Mouse (Mus musculus) midbrain, embryonic 16.5 days (tissue): ENCODE results near the gene Nfkbiz. TPM values are rescaled to one million over a fixed set of nuclear protein-coding genes. Genes with fewer than 3 reads are reported as not detected.
A peak's percentile ranks its signal among the peaks of the same experiment; 100 is the strongest.
"Not testable (repeated sequence)": the region's sequence is repeated elsewhere in the genome, so short reads cannot be mapped to it uniquely, and the experiment has no call there.

ENCODE experiments used
- ATAC-seq: fragments of 200-750 bp; cut with Nextera tagmentation; 2 replicates; pipeline ENCODE4 v1.8.0; 2017; ENCODE audit warnings: moderate TSS enrichment
- H3K27ac ChIP-seq: fragments of 300-500 bp; sonication (generic); 2 replicates; pipeline ENCODE4 v1.5.1; 2014; ENCODE audit warnings: mild to moderate bottlenecking, low read length, mixed read lengths
- H3K27me3 ChIP-seq: fragments of 300-500 bp; sonication (generic); 2 replicates; pipeline ENCODE4 v1.6.1; 2014; ENCODE audit warnings: low read depth, low read length, mixed read lengths; ENCODE audit not compliant: control insufficient read depth, insufficient read depth
- H3K36me3 ChIP-seq: fragments of 300-500 bp; sonication (generic); 2 replicates; pipeline ENCODE4 v1.6.1; 2014; ENCODE audit warnings: mild to moderate bottlenecking, low read length, moderate library complexity, mixed read lengths; ENCODE audit not compliant: control insufficient read depth, insufficient read depth
- H3K4me1 ChIP-seq: fragments of 300-500 bp; sonication (generic); 2 replicates; pipeline ENCODE4 v1.6.1; 2014; ENCODE audit warnings: mild to moderate bottlenecking, low read length, mixed read lengths; ENCODE audit not compliant: control insufficient read depth, insufficient read depth
- H3K4me2 ChIP-seq: fragments of 300-500 bp; sonication (generic); 2 replicates; pipeline ENCODE4 v1.6.1; 2014; ENCODE audit warnings: mild to moderate bottlenecking, low read length, mixed read lengths
- H3K4me3 ChIP-seq: fragments of 300-500 bp; sonication (generic); 2 replicates; pipeline ENCODE4 v1.5.1; 2014; ENCODE audit warnings: low read depth, mild to moderate bottlenecking, low read length, moderate library complexity, mixed read lengths
- H3K9ac ChIP-seq: fragments of 300-500 bp; sonication (generic); 2 replicates; pipeline ENCODE4 v1.6.1; 2014; ENCODE audit warnings: low read depth, low read length, mixed read lengths
- H3K9me3 ChIP-seq: fragments of 300-500 bp; sonication (generic); replicated peaks from 2 replicates; pipeline ENCODE4 v1.6.1; 2014; ENCODE audit warnings: mild to moderate bottlenecking, low read length, mixed read lengths; ENCODE audit not compliant: control insufficient read depth, poor library complexity, severe bottlenecking
- WGBS: fragments of 180-500 bp; shearing (Covaris S2); extraction: QIAGEN DNeasy Blood & Tissue Kit; methylation state at CpG from one replicate; pipeline ENCODE4 v1.1.7; 2014; 5-methylcytosine and 5-hydroxymethylcytosine counted together
- polyA plus RNA-seq: library from polyadenylated mRNA; unstranded; fragments of >200 nt; fragmentation: Nextera tagmentation; extraction: Ambion mirVana; gene quantifications from 2 replicates; pipeline ENCODE4 v1.2.1, GENCODE M21; 2015

Gene Nfkbiz
- polyA plus RNA-seq = 1.1 and 1.3 TPM in 2 replicates

- Histone ChIP-seq H3K4me3 (peak within 1 kb of the TSS; percentile 63), H3K36me3 (peaks cover 2% of the 10 kb centered on the region), H3K27me3 (no peaks in the 10 kb centered on the region), H3K4me1 (peaks cover 6% of the 10 kb centered on the region), H3K27ac (peak within 1 kb of the TSS; percentile 73), H3K4me2 (peak within 1 kb of the TSS; percentile 59), H3K9ac (peak within 1 kb of the TSS; percentile 72), H3K9me3 (no peaks in the 10 kb centered on the region)
- under 1% methylated on average over 40 of the region's 40 CpGs for WGBS
- ATAC-seq = peak; percentile 94
Measured at GRCm38 (mm10) chr16:55838510-55839474, at the start of gene Nfkbiz. TSS of gene Nfkbiz (minus strand) at chr16:55838899.

GRCm38 (mm10) chr16:55887814-55888583 lies 49.3 kb upstream of the Nfkbiz start:
- Histone ChIP-seq H3K4me3 (no peak overlapping the region), H3K9ac (no peak overlapping the region), H3K4me1 (no peaks in the 10 kb centered on the region; the same call in 1 of the 2 replicates), H3K27me3 (no peaks in the 10 kb centered on the region), H3K9me3 (no peaks in the 10 kb centered on the region), H3K36me3 (peaks cover 14% of the 10 kb centered on the region; the same call in 1 of the 2 replicates), H3K4me2 (no peak overlapping the region), H3K27ac (no peak overlapping the region)
- no peak for ATAC-seq
- 63% methylated on average over 7 of the region's 7 CpGs for WGBS

GRCm38 (mm10) chr16:55884246-55884645 lies 45.5 kb upstream of the Nfkbiz start:
- ATAC-seq = no peak
- H3K36me3 ChIP-seq = peaks cover 16% of the 10 kb centered on the region; the same call in 1 of the 2 replicates
- no peak overlapping the region for H3K4me2 ChIP-seq
- H3K27ac ChIP-seq = no peak overlapping the region
- H3K27me3 ChIP-seq = no peaks in the 10 kb centered on the region
- no peaks in the 10 kb centered on the region for H3K9me3 ChIP-seq
- H3K4me1 ChIP-seq = no peaks in the 10 kb centered on the region
- no peak overlapping the region for H3K4me3 ChIP-seq
- WGBS = 80% methylated on average over 11 of the region's 11 CpGs
- no peak overlapping the region for H3K9ac ChIP-seq

- Histone ChIP-seq H3K9me3 (no peaks in the 10 kb centered on the region), H3K4me1 (no peaks in the 10 kb centered on the region), H3K27me3 (no peaks in the 10 kb centered on the region), H3K9ac (no peak overlapping the region), H3K4me2 (no peak overlapping the region), H3K4me3 (no peak overlapping the region), H3K36me3 (0 out of 2 replicates have a peak, but pooled peaks cover 3% of the 10 kb centered on the region), H3K27ac (no peak overlapping the region)
- 78% methylated on average over 6 of the region's 6 CpGs for WGBS
- no peak for ATAC-seq
Measured at GRCm38 (mm10) chr16:55876025-55876424, 37.3 kb upstream of the Nfkbiz start.

- no peak overlapping the region for H3K4me2 ChIP-seq
- 57% methylated on average over 4 of the region's 4 CpGs for WGBS
Measured at GRCm38 (mm10) chr16:55863832-55864231, 25.1 kb upstream of the Nfkbiz start.

GRCm38 (mm10) chr16:55863149-55863815 lies 24.6 kb upstream of the Nfkbiz start:
- peak; percentile 39; the same call in 1 of the 2 replicates for ATAC-seq
- 27% methylated on average over 7 of the region's 7 CpGs for WGBS
- no peaks in the 10 kb centered on the region for H3K27me3 ChIP-seq
- H3K4me2 ChIP-seq = no peak overlapping the region
- H3K4me3 ChIP-seq = no peak overlapping the region
- H3K9me3 ChIP-seq = no peaks in the 10 kb centered on the region
- no peak overlapping the region for H3K27ac ChIP-seq
- H3K9ac ChIP-seq = no peak overlapping the region
- no peaks in the 10 kb centered on the region for H3K4me1 ChIP-seq
- H3K36me3 ChIP-seq = peaks cover 10% of the 10 kb centered on the region

More at GRCm38 (mm10) chr16:55863832-55864231, 25.1 kb upstream of the Nfkbiz start:
- no peak overlapping the region for H3K9ac ChIP-seq
- H3K27me3 ChIP-seq = no peaks in the 10 kb centered on the region
- no peaks in the 10 kb centered on the region for H3K4me1 ChIP-seq
- peaks cover 10% of the 10 kb centered on the region for H3K36me3 ChIP-seq
- no peak for ATAC-seq
- H3K9me3 ChIP-seq = no peaks in the 10 kb centered on the region
- no peak overlapping the region for H3K27ac ChIP-seq
- H3K4me3 ChIP-seq = no peak overlapping the region

- H3K4me1 ChIP-seq = no peaks in the 10 kb centered on the region
- no peaks in the 10 kb centered on the region for H3K27me3 ChIP-seq
- no peak overlapping the region for H3K4me2 ChIP-seq
- H3K36me3 ChIP-seq = peaks cover 9% of the 10 kb centered on the region
- H3K9me3 ChIP-seq = no peaks in the 10 kb centered on the region
- no peak overlapping the region for H3K4me3 ChIP-seq
- no peak overlapping the region for H3K9ac ChIP-seq
- ATAC-seq = no peak
- no peak overlapping the region for H3K27ac ChIP-seq
- WGBS = 88% methylated on average over 3 of the region's 3 CpGs
Measured at GRCm38 (mm10) chr16:55861104-55861503, 22.4 kb upstream of the Nfkbiz start.

- H3K36me3 ChIP-seq, H3K27me3 ChIP-seq, H3K9me3 ChIP-seq, H3K9ac ChIP-seq, H3K4me3 ChIP-seq, H3K4me1 ChIP-seq, ATAC-seq, H3K4me2 ChIP-seq, H3K27ac ChIP-seq: not testable (repeated sequence)
- WGBS = 94% methylated on average over 4 of the region's 4 CpGs
Measured at GRCm38 (mm10) chr16:55859421-55859820, 20.7 kb upstream of the Nfkbiz start.
